Mouse (Mus musculus): ENCODE results near the gene Rcbtb2. TPM values are rescaled to one million over a fixed set of nuclear protein-coding genes. Genes with fewer than 3 reads are reported as not detected.

Gene Rcbtb2
- total and polyA plus RNA-seq, 2 experiments from 2014 or later: 43.1 to 54.1 TPM

- Histone ChIP-seq H3K27me3 (ENCODE audit: insufficient read depth, low read length) (no peaks in the 10 kb centered on the region), H3K9ac (replicated peaks; ENCODE audit: low read length, poor library complexity, severe bottlenecking) (no peak overlapping the region), H3K27ac (ENCODE audit: low read depth, low read length) (no peak overlapping the region), H3K4me2 (ENCODE audit: low read depth, low read length, poor library complexity, severe bottlenecking) (no peak overlapping the region), H3K36me3 (ENCODE audit: insufficient read depth, low read length) (peaks cover 4% of the 10 kb centered on the region; the same call in 1 of the 2 replicates), H3K4me1 (ENCODE audit: insufficient read depth, low read length) (no peaks in the 10 kb centered on the region), H3K4me3 (ENCODE audit: low read depth, low read length) (no peak overlapping the region), H3K9me3 (ENCODE audit: low read length) (no peaks in the 10 kb centered on the region)
- no peak for TF ChIP-seq CTCF (IDR thresholded peaks at IDR 0.05)
- ATAC-seq (ENCODE audit: low FRiP score) (no peak), DNase-seq (ENCODE audit: low spot score) (no peak)
- 88% methylated on average over 7 of the region's 7 CpGs for WGBS
Measured at GRCm38 (mm10) chr14:73186875-73187274, 64.0 kb downstream of the Rcbtb2 start.

DNA sequence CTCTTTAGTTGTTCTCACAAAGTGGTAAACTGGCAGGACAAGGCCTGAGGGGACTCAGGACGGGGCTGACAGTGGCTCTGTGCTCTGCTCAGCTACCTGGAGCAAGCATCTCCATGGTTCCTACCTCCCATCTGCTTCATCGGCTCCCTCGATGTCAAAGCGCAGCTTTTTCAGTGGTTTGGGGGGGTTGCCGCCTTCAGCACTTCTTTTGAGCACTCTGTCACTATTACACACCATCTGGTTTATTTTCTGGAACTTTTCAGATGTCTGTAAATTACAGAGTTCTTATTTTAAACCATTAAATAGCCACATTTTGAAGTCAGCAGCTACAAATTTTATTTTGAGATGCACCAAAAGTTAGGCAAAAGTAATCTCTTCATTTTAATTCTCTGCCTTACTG is 76.2 kb downstream of the Rcbtb2 start:
- no peak for DNase-seq (ENCODE audit: low spot score)
- Histone ChIP-seq H3K36me3 (ENCODE audit: insufficient read depth, low read length) (peaks cover 17% of the 10 kb centered on the region), H3K9ac (replicated peaks; ENCODE audit: low read length, poor library complexity, severe bottlenecking) (no peak overlapping the region), H3K27me3 (ENCODE audit: insufficient read depth, low read length) (no peaks in the 10 kb centered on the region), H3K4me1 (ENCODE audit: insufficient read depth, low read length) (no peaks in the 10 kb centered on the region), H3K9me3 (ENCODE audit: low read length) (no peaks in the 10 kb centered on the region), H3K4me3 (ENCODE audit: low read depth, low read length) (no peak overlapping the region), H3K27ac (ENCODE audit: low read depth, low read length) (no peak overlapping the region), H3K4me2 (ENCODE audit: low read depth, low read length, poor library complexity, severe bottlenecking) (no peak overlapping the region)
- no peak for ATAC-seq (ENCODE audit: low FRiP score)
- WGBS: 71% methylated on average over 5 of the region's 5 CpGs
- no peak for TF ChIP-seq CTCF (IDR thresholded peaks at IDR 0.05)

GRCm38 (mm10) chr14:73201447-73201846 is 78.6 kb downstream of the Rcbtb2 start:
- ATAC-seq (ENCODE audit: low FRiP score): no peak
- H3K36me3 ChIP-seq (ENCODE audit: insufficient read depth, low read length): peaks cover 18% of the 10 kb centered on the region
- H3K27ac ChIP-seq (ENCODE audit: low read depth, low read length): no peak overlapping the region
- H3K4me1 ChIP-seq (ENCODE audit: insufficient read depth, low read length): no peaks in the 10 kb centered on the region
- no peak for DNase-seq (ENCODE audit: low spot score)
- H3K4me3 ChIP-seq (ENCODE audit: low read depth, low read length): no peak overlapping the region
- no peaks in the 10 kb centered on the region for H3K27me3 ChIP-seq (ENCODE audit: insufficient read depth, low read length)
- H3K9ac ChIP-seq (replicated peaks; ENCODE audit: low read length, poor library complexity, severe bottlenecking): no peak overlapping the region
- H3K9me3 ChIP-seq (ENCODE audit: low read length): no peaks in the 10 kb centered on the region
- TF ChIP-seq CTCF (IDR thresholded peaks at IDR 0.05): no peak
- H3K4me2 ChIP-seq (ENCODE audit: low read depth, low read length, poor library complexity, severe bottlenecking): no peak overlapping the region
- 81% methylated on average over 3 of the region's 3 CpGs for WGBS

GRCm38 (mm10) chr14:73204016-73204415 is 81.2 kb downstream of the Rcbtb2 start:
- no peak for TF ChIP-seq CTCF (IDR thresholded peaks at IDR 0.05)
- Histone ChIP-seq H3K4me1 (ENCODE audit: insufficient read depth, low read length) (no peaks in the 10 kb centered on the region), H3K4me2 (ENCODE audit: low read depth, low read length, poor library complexity, severe bottlenecking) (no peak overlapping the region), H3K4me3 (ENCODE audit: low read depth, low read length) (no peak overlapping the region), H3K9me3 (ENCODE audit: low read length) (no peaks in the 10 kb centered on the region), H3K27me3 (ENCODE audit: insufficient read depth, low read length) (no peaks in the 10 kb centered on the region), H3K9ac (replicated peaks; ENCODE audit: low read length, poor library complexity, severe bottlenecking) (no peak overlapping the region), H3K36me3 (ENCODE audit: insufficient read depth, low read length) (peaks cover 8% of the 10 kb centered on the region), H3K27ac (ENCODE audit: low read depth, low read length) (no peak overlapping the region)
- ATAC-seq (ENCODE audit: low FRiP score) (no peak), DNase-seq (ENCODE audit: low spot score) (no peak)
- 86% methylated on average over 3 of the region's 3 CpGs for WGBS

- no peak overlapping the region for H3K9ac ChIP-seq (replicated peaks; ENCODE audit: low read length, poor library complexity, severe bottlenecking)
- no peaks in the 10 kb centered on the region for H3K4me1 ChIP-seq (ENCODE audit: insufficient read depth, low read length)
- no peaks in the 10 kb centered on the region for H3K9me3 ChIP-seq (ENCODE audit: low read length)
- no peaks in the 10 kb centered on the region for H3K27me3 ChIP-seq (ENCODE audit: insufficient read depth, low read length)
- H3K36me3 ChIP-seq (ENCODE audit: insufficient read depth, low read length): peaks cover 8% of the 10 kb centered on the region
- no peak for TF ChIP-seq CTCF (IDR thresholded peaks at IDR 0.05)
- no peak overlapping the region for H3K27ac ChIP-seq (ENCODE audit: low read depth, low read length)
- no peak overlapping the region for H3K4me3 ChIP-seq (ENCODE audit: low read depth, low read length)
- DNase-seq (ENCODE audit: low spot score): no peak
- no peak overlapping the region for H3K4me2 ChIP-seq (ENCODE audit: low read depth, low read length, poor library complexity, severe bottlenecking)
- no peak for ATAC-seq (ENCODE audit: low FRiP score)
Measured at GRCm38 (mm10) chr14:73209262-73209661, 86.4 kb downstream of the Rcbtb2 start.

- WGBS: 96% methylated on average over 8 of the region's 8 CpGs
- H3K9me3 ChIP-seq (ENCODE audit: low read length): no peaks in the 10 kb centered on the region
- no peak for TF ChIP-seq CTCF (IDR thresholded peaks at IDR 0.05)
- no peak overlapping the region for H3K9ac ChIP-seq (replicated peaks; ENCODE audit: low read length, poor library complexity, severe bottlenecking)
- H3K4me1 ChIP-seq (ENCODE audit: insufficient read depth, low read length): no peaks in the 10 kb centered on the region
- peaks cover under 1% of the 10 kb centered on the region; the same call in 1 of the 2 replicates for H3K36me3 ChIP-seq (ENCODE audit: insufficient read depth, low read length)
- no peak for ATAC-seq (ENCODE audit: low FRiP score)
- DNase-seq (ENCODE audit: low spot score): no peak
- H3K4me3 ChIP-seq (ENCODE audit: low read depth, low read length): no peak overlapping the region
- no peak overlapping the region for H3K4me2 ChIP-seq (ENCODE audit: low read depth, low read length, poor library complexity, severe bottlenecking)
- H3K27ac ChIP-seq (ENCODE audit: low read depth, low read length): no peak overlapping the region
- H3K27me3 ChIP-seq (ENCODE audit: insufficient read depth, low read length): no peaks in the 10 kb centered on the region
Measured at GRCm38 (mm10) chr14:73210196-73210595, 87.4 kb downstream of the Rcbtb2 start.
